Mouse (Mus musculus) adrenal gland, adult 18-20 months (tissue): ENCODE measurements around the gene Gm13696. TPM values are rescaled to one million over a fixed set of nuclear protein-coding genes. Genes with fewer than 3 reads are reported as not detected.

Experiments
- DNase-seq, 2 experiments: peaks; one replicate each; pipeline ENCODE4 v3.0.0; 2021 to 2022; ENCODE audit warnings: low spot score in 2 of 2
- total RNA-seq, 2 experiments: library from RNA; stranded (reverse); gene quantifications; 1 replicate in 1 of 2; 2 replicates in 1 of 2; pipeline ENCODE4 v1.2.3; 2021

Gene Gm13696
- total RNA-seq, 2 experiments from 2014 or later = 1.3 to 1.4 TPM

- DNase-seq = no peak
Measured at GRCm38 (mm10) chr2:84023319-84023718, 50.4 kb downstream of the Gm13696 start.

Other genes starting within 250 kb of the Gm13696 start
- gene Itgav, start 248.7 kb upstream of the Gm13696 start, total RNA-seq = 100 to 1,000 TPM in 1 of 2 experiments, 10 to 100 TPM in 1; 92.2 to 113 TPM
- 1 to 10 TPM; 4.5 to 5.5 TPM for gene Fam171b, start 160.5 kb upstream of the Gm13696 start, total RNA-seq
- not detected for gene Zswim2, start 31.9 kb upstream of the Gm13696 start, total RNA-seq
- gene Gm13698, start 17.4 kb upstream of the Gm13696 start, total RNA-seq = 1 to 10 TPM; 1.3 to 1.4 TPM
- 1 to 10 TPM; 1.3 to 1.4 TPM for gene Gm13693, start 11.6 kb upstream of the Gm13696 start, total RNA-seq
- gene Gm13695, start 5.8 kb upstream of the Gm13696 start, total RNA-seq = not detected
- 1 to 10 TPM; 1.3 to 1.4 TPM for gene Gm13694, start 5.8 kb downstream of the Gm13696 start, total RNA-seq
- gene Gm13697, start 11.6 kb downstream of the Gm13696 start, total RNA-seq = 1 to 10 TPM; 1.3 to 1.4 TPM
- gene Gm13691, start 17.4 kb downstream of the Gm13696 start, total RNA-seq = 1 to 10 TPM; 1.3 to 1.4 TPM